ENCODE assay signal across 8 mouse cellular contexts in the genomic region with DNA sequence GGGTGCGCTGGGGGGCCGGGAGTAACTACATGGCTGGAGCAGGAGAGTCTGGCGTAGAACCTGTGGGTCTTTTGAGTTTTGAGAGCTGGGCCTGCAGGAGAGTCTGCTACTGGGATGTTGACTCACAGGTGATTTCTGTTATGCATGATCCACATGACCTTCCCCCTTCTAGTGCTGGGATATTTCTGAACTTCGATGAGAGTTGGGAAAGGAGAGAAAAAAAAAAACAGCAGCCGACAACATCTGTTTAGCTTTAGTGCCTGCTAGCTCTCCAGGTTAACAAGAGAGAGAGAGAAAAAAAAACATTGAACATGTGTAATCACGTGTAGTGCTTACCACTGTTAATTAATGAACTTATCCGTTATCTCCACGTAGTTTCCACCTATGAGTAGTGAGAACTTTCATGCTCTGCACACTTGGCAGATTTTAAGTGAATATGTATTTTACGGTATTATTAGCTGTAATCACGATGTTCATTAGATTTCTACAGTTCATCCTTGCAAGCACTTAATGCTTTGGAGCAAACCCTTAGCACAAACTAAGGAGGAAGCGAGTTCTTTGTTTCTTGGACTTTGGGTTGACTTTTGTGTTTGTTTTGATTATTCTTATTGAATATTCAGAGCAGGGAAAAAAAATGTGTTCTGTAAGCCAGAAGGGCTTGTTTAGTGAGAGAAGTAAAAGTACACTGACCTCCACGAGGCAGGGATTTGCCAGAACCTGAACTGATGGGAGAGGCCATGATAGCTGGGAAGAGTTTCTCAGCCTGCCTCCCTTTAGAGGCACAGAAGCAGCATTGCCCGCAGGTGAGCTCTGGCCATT. TPM values are rescaled to one million over a fixed set of nuclear protein-coding genes. Genes with fewer than 3 reads are reported as not detected.
DNase-seq lines count a peak whose midpoint lies in the region; ATAC-seq and TF ChIP-seq lines count a peak whose summit lies in the region.

No protein-coding gene starts in this region.

- ATAC-seq in erythroblast, adult 5-6 weeks (replicated peaks; ENCODE audit: low FRiP score, poor library complexity, severe bottlenecking): no peak
- ATAC-seq in liver, embryonic 12.5 days: no peak; the same call in 1 of the 2 replicates

- H3K4me2 ChIP-seq in liver, embryonic 12.5 days: peak overlapping the region; percentile 97

- H3K27ac ChIP-seq in thymus, adult 2 months (ENCODE audit: control insufficient read depth, insufficient read depth, low read length): no peak overlapping the region
- H3K27ac ChIP-seq in liver, embryonic 12.5 days: peak overlapping the region; percentile 95

- 36% methylated on average over 13 of the region's 13 CpGs for WGBS in thymus, adult 2 months
- 22% methylated on average over 13 of the region's 13 CpGs for WGBS in liver, embryonic 12.5 days (ENCODE audit: insufficient replicate concordance)

- peaks cover 44% of the 10 kb centered on the region for H3K4me1 ChIP-seq in erythroblast, embryonic 14.5 days (ENCODE audit: control insufficient read depth)
- peaks cover 4% of the 10 kb centered on the region; the same call in 1 of the 2 replicates for H3K4me1 ChIP-seq in thymus, adult 2 months (replicated peaks; ENCODE audit: control insufficient read depth, insufficient read depth, low read length)
- peaks cover 44% of the 10 kb centered on the region for H3K4me1 ChIP-seq in liver, embryonic 12.5 days

- peak overlapping the region; percentile 72 for H3K4me3 ChIP-seq in erythroblast, embryonic 14.5 days (replicated peaks)
- peak overlapping the region; percentile 70 for H3K4me3 ChIP-seq in thymus, adult 2 months (ENCODE audit: control insufficient read depth, insufficient read depth, low read length)
- H3K4me3 ChIP-seq in liver, embryonic 12.5 days: peak overlapping the region; percentile 87

- DNase-seq in thymus, adult 2 months: no peak
- DNase-seq in thymus, adult 18-20 months: no peak
- DNase-seq in cerebellum, adult 11-12 months: no peak
- no peak for DNase-seq in left cerebral cortex, adult 18-20 months (ENCODE audit: low spot score in 2 of 2)
- DNase-seq in left cerebral cortex, postnatal 10 days (ENCODE audit: extremely low spot score in 1 of 2, low spot score in 2 of 2): no peak

- H3K27me3 ChIP-seq in erythroblast, embryonic 14.5 days (ENCODE audit: control insufficient read depth): no peaks in the 10 kb centered on the region
- H3K27me3 ChIP-seq in thymus, adult 2 months (ENCODE audit: control insufficient read depth, insufficient read depth, low read length): no peaks in the 10 kb centered on the region
- H3K27me3 ChIP-seq in liver, embryonic 12.5 days (replicated peaks): no peaks in the 10 kb centered on the region

- H3K9me3 ChIP-seq in erythroblast, embryonic 14.5 days (ENCODE audit: control insufficient read depth, low read length): no peaks in the 10 kb centered on the region
- no peaks in the 10 kb centered on the region for H3K9me3 ChIP-seq in liver, embryonic 12.5 days (replicated peaks)

- H3K36me3 ChIP-seq in erythroblast, embryonic 14.5 days (ENCODE audit: control insufficient read depth): peaks cover 47% of the 10 kb centered on the region
- peaks cover 17% of the 10 kb centered on the region; the same call in 1 of the 2 replicates for H3K36me3 ChIP-seq in thymus, adult 2 months (ENCODE audit: control insufficient read depth, insufficient read depth, low read length)
- peaks cover 42% of the 10 kb centered on the region for H3K36me3 ChIP-seq in liver, embryonic 12.5 days

- intact Hi-C loops in left cerebral cortex, postnatal 10 days (cut with DNase I): no loop called here

- peak overlapping the region; percentile 91 for H3K9ac ChIP-seq in liver, embryonic 12.5 days

- TF ChIP-seq CTCF in thymus, adult 2 months (IDR thresholded peaks at IDR 0.05; ENCODE audit: borderline replicate concordance, control insufficient read depth, extremely low read depth, insufficient read depth, low read length, poor library complexity): no peak

- TF ChIP-seq POLR2A in thymus, adult 2 months (IDR thresholded peaks at IDR 0.05; ENCODE audit: control insufficient read depth, extremely low read depth, insufficient read depth, low read length, poor library complexity): no peak

RNA-seq across cellular contexts. Expression of a gene that starts 1.0 kb away (rescaled TPM):
- polyA plus RNA-seq in erythroblast, embryonic 14.5 days (2012): 2.2 and 2.6 TPM in 2 replicates
- total RNA-seq in erythroblast, adult 5-6 weeks (2015; ENCODE audit: low replicate concordance): 4.6 and 9.2 TPM in 2 replicates
- 11.1 and 11.6 TPM in 2 replicates for total RNA-seq in erythroblast, adult 5-6 weeks (2017; ENCODE audit: low replicate concordance)
- polyA plus RNA-seq in thymus, adult 2 months (2012; rRNA removed): 33.2 and 33.5 TPM in 2 replicates
- polyA plus RNA-seq in liver, embryonic 12.5 days (2016; fragmentation: Nextera tagmentation; extraction: Ambion mirVana): 94.4 and 99.5 TPM in 2 replicates
- total RNA-seq in left cerebral cortex, adult 18-20 months (2021): 10 to 100 TPM; 25.9 to 26.8 TPM
- total RNA-seq in left cerebral cortex, postnatal 10 days (2021): 10 to 100 TPM; 22.8 to 24.4 TPM

RNA-seq across cellular contexts. Expression of a gene that starts 42.6 kb away (rescaled TPM):
- polyA plus RNA-seq in erythroblast, embryonic 14.5 days (2012): 2.5 and 2.8 TPM in 2 replicates
- total RNA-seq in erythroblast, adult 5-6 weeks (2015; ENCODE audit: low replicate concordance): 44.7 and 70.1 TPM in 2 replicates
- 49.7 and 61.5 TPM in 2 replicates for total RNA-seq in erythroblast, adult 5-6 weeks (2017; ENCODE audit: low replicate concordance)
- polyA plus RNA-seq in thymus, adult 2 months (2012; rRNA removed): 31.7 and 44.9 TPM in 2 replicates
- 70.7 and 74.2 TPM in 2 replicates for polyA plus RNA-seq in liver, embryonic 12.5 days (2016; fragmentation: Nextera tagmentation; extraction: Ambion mirVana)
- total RNA-seq in left cerebral cortex, adult 18-20 months (2021): 10 to 100 TPM; 46.0 to 51.6 TPM
- 10 to 100 TPM; 40.3 to 42.0 TPM for total RNA-seq in left cerebral cortex, postnatal 10 days (2021)

RNA-seq across cellular contexts. Expression of a gene that starts 42.8 kb away (rescaled TPM):
- polyA plus RNA-seq in erythroblast, embryonic 14.5 days (2012): 58.2 and 125 TPM in 2 replicates
- total RNA-seq in erythroblast, adult 5-6 weeks (2015; ENCODE audit: low replicate concordance): 84.0 and 95.1 TPM in 2 replicates
- 132 and 152 TPM in 2 replicates for total RNA-seq in erythroblast, adult 5-6 weeks (2017; ENCODE audit: low replicate concordance)
- polyA plus RNA-seq in thymus, adult 2 months (2012; rRNA removed): 93.7 and 133 TPM in 2 replicates
- 388 and 396 TPM in 2 replicates for polyA plus RNA-seq in liver, embryonic 12.5 days (2016; fragmentation: Nextera tagmentation; extraction: Ambion mirVana)
- total RNA-seq in left cerebral cortex, adult 18-20 months (2021): 100 to 1,000 TPM; 109 to 113 TPM
- total RNA-seq in left cerebral cortex, postnatal 10 days (2021): 100 to 1,000 TPM; 186 to 187 TPM
